Mouse (Mus musculus) embryo, embryonic 10 days (tissue): ENCODE results near the gene Nudt6.
A peak's percentile ranks its signal among the peaks of the same experiment; 100 is the strongest.

Experiments used
- DNase-seq: peaks from one replicate; pipeline ENCODE4 v3.0.0-alpha.2; 2015; ENCODE audit warnings: low spot score

Gene Nudt6

GRCm38 (mm10) chr3:37420072-37420471 is at the start of gene Nudt6:
Gene Nudt6 (minus strand): TSS chr3:37420211.
- peak; percentile 95 for DNase-seq

- no peak for DNase-seq
Observed at GRCm38 (mm10) chr3:37469353-37469752, 49.3 kb upstream of the Nudt6 start.

DNA sequence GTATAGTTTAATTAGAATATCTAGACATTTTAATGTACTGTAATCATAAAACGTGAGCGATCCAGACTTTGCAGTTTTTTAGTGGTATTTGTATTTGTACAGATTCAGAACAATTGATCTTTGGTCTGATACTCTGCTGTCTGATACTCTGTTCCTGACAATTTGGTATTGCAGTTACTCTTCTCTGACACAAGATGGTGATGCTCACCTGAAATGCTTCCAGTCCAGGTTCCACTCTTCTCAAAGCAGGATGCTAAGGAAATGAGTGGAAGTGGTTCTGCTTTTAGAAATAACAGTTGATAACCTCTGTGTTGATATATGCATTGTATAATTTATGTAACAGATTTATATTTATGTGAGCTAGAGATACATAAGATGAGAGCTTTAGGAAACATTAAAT is 48.2 kb upstream of the Nudt6 start:
- DNase-seq = peak; percentile 42

GRCm38 (mm10) chr3:37455992-37456391 is 36.0 kb upstream of the Nudt6 start:
- no peak for DNase-seq

- no peak for DNase-seq
Observed at GRCm38 (mm10) chr3:37443409-37443808, 23.4 kb upstream of the Nudt6 start.

GRCm38 (mm10) chr3:37439770-37440169 is 19.8 kb upstream of the Nudt6 start:
- no peak for DNase-seq

- no peak for DNase-seq
Observed at GRCm38 (mm10) chr3:37430359-37430758, 10.3 kb upstream of the Nudt6 start.

- DNase-seq = no peak
Observed at GRCm38 (mm10) chr3:37426069-37426468, 6.1 kb upstream of the Nudt6 start.

DNA sequence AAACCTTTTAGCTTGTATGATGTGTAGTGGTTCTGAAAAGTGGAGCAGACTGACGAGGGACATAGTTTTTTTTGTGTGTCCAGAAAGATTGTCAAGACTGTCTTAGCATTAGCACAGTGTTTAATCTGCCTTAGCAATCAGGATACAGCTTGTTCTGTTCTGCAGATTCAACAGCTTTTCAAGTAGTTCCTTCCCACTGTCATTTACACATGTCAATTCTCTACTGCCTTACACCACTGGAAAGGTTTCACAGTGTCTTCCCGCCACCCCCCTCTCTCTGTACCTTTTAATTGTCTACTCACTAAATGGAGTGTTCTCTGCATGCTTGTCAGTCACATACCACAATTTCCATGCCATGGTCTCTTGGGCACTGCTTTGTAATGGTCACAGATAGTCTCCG is 1.2 kb upstream of the Nudt6 start:
- DNase-seq = peak; percentile 8

GRCm38 (mm10) chr3:37420641-37421040 is 630 bp upstream of the Nudt6 start:
- DNase-seq = peak; percentile 51

GRCm38 (mm10) chr3:37419458-37419991 is 486 bp downstream of the Nudt6 start, which contains the start of gene Spata5:
Gene Spata5 (plus strand): TSS chr3:37419896.
- peak; percentile 99 for DNase-seq

DNA sequence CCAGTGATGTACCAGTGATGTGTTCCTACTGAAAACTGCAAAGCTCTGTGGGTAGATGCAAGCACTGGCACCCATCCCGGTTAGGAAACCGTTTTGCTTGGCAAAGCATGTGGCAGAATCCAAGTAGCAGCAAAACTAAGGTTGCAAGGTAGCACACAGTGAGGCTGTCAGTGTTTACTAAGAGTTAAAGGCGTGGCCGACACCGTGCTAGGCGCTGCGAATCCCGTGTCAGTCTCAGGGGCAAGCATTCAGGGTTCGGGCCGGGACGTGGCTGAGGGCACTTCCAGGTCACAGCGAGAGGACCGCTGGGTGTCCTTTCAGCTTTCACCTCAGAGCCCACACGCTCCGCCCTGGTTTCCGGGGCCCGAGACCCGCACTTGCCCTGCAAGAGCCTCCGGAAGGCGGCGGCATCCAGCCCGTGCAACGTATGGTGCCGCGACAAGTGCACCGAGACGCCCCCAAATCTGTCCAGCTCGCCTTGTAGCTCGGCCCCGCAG is 1.0 kb downstream of the Nudt6 start:
- peak; percentile 73 for DNase-seq

GRCm38 (mm10) chr3:37418341-37418740 is 1.7 kb downstream of the Nudt6 start:
- no peak for DNase-seq

- peak; percentile 84 for DNase-seq
Observed at GRCm38 (mm10) chr3:37414413-37414960, 5.5 kb downstream of the Nudt6 start.

GRCm38 (mm10) chr3:37413446-37413845 is 6.6 kb downstream of the Nudt6 start:
- no peak for DNase-seq

DNA sequence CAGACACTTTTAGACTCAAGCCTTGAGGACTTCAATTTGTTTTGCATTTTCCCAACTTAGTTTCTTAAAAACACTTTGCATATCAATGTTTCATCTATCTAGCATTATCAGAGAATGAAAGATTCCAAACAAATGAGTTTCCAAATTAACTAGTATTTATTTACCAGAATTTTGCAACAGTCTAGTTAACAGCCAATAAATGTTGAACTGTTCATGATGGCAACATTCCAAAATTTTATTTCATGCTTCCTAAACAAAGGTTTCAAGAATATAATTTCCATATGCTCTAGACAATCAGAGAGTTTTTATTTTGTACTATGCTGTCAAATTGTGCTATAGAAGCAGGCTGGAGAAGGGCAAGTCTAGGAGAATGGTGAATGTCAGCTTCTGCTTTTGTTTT is 12.4 kb downstream of the Nudt6 start:
- no peak for DNase-seq

GRCm38 (mm10) chr3:37401729-37402610 is 18.0 kb downstream of the Nudt6 start:
- no peak for DNase-seq

DNA sequence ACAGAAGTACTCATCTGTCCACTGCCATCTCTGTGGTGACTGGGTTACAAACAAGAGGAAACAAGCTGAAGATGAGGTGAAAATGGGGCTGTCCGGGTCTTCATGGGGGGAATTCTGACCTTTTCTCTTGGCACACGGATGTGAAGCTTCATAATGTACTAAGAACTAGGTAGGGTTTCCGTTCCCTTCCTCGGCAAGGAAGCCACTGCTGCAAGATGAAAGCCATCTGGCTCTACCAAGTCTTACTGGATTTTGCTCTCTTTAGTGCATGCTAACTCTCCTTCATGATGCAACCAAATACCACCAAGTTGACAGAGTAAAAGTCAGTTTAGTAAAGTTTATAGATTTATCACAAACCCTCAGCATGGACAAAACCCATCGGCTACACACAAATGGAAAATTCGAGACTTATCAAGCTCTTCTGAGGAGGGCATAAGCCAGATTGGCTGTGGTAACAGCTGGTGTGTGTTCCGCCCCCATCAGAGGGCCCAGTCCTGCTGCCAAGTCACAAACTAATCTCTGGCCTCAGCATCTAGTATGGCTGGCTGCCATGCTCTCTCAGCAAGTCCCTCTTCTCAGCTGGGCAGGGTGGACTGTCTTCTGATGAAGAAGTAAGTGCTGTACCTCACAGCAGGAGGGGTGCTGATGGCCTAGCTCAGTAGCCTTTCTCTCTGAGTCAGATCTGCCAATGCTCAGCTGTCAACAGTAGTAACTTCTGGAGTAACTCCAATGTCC is 21.2 kb downstream of the Nudt6 start:
- DNase-seq = no peak

DNA sequence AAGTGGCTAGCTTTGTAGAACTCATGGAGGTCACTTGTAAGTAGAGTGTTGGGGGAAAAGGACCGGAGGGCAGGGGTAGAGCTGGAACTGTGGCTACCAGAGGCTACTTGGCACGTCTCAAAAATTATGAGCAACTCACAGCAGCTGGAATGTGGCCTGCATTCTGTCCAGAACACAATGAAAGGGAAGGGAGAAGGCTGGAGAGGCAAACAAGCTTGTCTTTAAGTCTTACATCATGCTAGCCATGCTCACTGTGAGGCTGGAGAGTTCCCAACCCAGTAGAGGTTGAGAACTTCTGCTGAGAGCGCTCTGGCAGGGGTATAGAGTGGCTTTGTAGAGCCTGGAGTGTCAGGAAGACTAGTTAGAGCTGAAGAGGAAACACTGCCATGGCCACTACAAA is 22.4 kb downstream of the Nudt6 start:
- no peak for DNase-seq

DNA sequence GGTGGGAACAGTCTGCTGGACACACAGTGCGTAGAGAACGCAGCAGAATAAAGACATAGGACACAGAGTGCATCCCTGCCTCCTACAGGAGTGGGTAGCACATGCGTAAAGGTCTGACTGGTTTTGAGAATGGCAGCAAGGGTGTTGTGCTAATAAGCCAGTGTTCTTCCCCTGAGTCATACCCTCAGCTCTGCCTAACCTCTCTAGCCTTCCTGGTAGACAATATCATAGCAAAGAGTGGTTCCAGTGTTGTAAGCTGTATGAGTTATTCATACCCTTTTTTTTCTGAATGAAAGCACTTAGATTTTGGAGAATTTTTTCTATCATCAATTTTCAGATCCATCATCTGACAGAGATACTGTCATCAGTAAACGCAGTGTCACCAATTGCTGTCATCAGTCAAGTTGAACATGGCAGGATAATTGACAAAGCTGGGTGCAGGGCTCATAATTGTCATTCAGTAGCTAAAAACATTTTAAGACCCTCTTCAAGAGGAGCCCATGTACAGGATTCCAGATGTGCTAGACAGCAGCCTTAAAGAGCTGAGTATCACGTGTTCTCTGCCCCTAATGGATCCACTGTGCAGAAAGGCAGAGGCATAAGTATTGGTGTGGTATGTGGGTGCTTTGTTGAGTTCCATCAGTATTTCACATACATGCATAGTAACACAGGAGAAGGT is 22.9 kb downstream of the Nudt6 start:
- DNase-seq = no peak

DNA sequence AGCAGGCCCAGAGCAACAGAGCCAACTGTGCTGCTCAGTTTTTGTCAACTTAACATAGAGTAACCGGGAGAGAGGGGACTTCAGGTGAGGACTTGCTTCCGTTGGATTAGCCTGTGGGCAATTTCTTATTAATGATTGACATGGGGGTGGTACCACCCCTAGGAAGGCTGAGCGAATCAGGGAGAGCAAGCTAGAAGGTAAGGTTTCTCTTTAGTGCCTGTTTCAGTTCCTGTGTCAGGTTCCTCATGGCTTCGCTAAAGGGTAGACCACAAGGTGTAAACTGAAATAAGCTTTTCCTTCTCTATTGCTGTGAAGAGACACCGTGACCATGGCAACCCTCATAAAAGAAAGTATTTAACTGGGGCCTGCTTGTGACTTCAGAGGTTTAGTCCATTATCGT is 32.7 kb downstream of the Nudt6 start:
- no peak for DNase-seq
